Mouse (Mus musculus): ENCODE results near the gene Zxdb. TPM values are rescaled to one million over a fixed set of nuclear protein-coding genes. Genes with fewer than 3 reads are reported as not detected.
"Not testable (repeated sequence)": the region's sequence is repeated elsewhere in the genome, so short reads cannot be mapped to it uniquely, and the experiment has no call there.

Zxdb gene
- polyA plus RNA-seq (2015; fragmentation: Nextera tagmentation; extraction: Ambion mirVana) = 1.3 and 1.5 TPM in 2 replicates

- not testable (repeated sequence) for H3K9ac ChIP-seq (replicated peaks; ENCODE audit: low read length); H3K4me1 ChIP-seq (ENCODE audit: insufficient read depth, low read length); H3K9me3 ChIP-seq (ENCODE audit: low read length); H3K4me2 ChIP-seq (replicated peaks; ENCODE audit: low read depth, low read length); H3K27me3 ChIP-seq (ENCODE audit: insufficient read depth, low read length); H3K27ac ChIP-seq (ENCODE audit: low read length); H3K36me3 ChIP-seq (ENCODE audit: insufficient read depth, low read length)
- peak; percentile 74 for ATAC-seq (ENCODE audit: low FRiP score, low TSS enrichment)
- peak within 1 kb of the TSS; percentile 29 for H3K4me3 ChIP-seq (ENCODE audit: low read length)
- no CpG with 5 or more reads among the region's 60 CpGs for WGBS
Measured at GRCm38 (mm10) chrX:94724192-94724971, at the start of gene Zxdb. TSS of gene Zxdb (plus strand) at chrX:94724569.

- ATAC-seq (ENCODE audit: low FRiP score, low TSS enrichment) = no peak
- Histone ChIP-seq H3K4me2 (replicated peaks; ENCODE audit: low read depth, low read length) (no peak overlapping the region), H3K4me3 (ENCODE audit: low read length) (no peak overlapping the region), H3K36me3 (ENCODE audit: insufficient read depth, low read length) (no peaks in the 10 kb centered on the region), H3K9ac (replicated peaks; ENCODE audit: low read length) (no peak overlapping the region), H3K27me3 (ENCODE audit: insufficient read depth, low read length) (no peaks in the 10 kb centered on the region; the same call in 1 of the 2 replicates), H3K27ac (ENCODE audit: low read length) (no peak overlapping the region), H3K4me1 (ENCODE audit: insufficient read depth, low read length) (no peaks in the 10 kb centered on the region), H3K9me3 (ENCODE audit: low read length) (no peaks in the 10 kb centered on the region)
- WGBS = 49% methylated on average over 4 of the region's 4 CpGs
Measured at GRCm38 (mm10) chrX:94674977-94675376, 49.4 kb upstream of the Zxdb start.

- H3K9ac ChIP-seq (replicated peaks; ENCODE audit: low read length); ATAC-seq (ENCODE audit: low FRiP score, low TSS enrichment); H3K27me3 ChIP-seq (ENCODE audit: insufficient read depth, low read length); H3K4me1 ChIP-seq (ENCODE audit: insufficient read depth, low read length); H3K4me3 ChIP-seq (ENCODE audit: low read length); H3K9me3 ChIP-seq (ENCODE audit: low read length); H3K4me2 ChIP-seq (replicated peaks; ENCODE audit: low read depth, low read length); H3K36me3 ChIP-seq (ENCODE audit: insufficient read depth, low read length); H3K27ac ChIP-seq (ENCODE audit: low read length): not testable (repeated sequence)
- WGBS = no CpG with 5 or more reads among the region's 2 CpGs
Measured at GRCm38 (mm10) chrX:94681581-94681980, 42.8 kb upstream of the Zxdb start.

- not testable (repeated sequence) for H3K9ac ChIP-seq (replicated peaks; ENCODE audit: low read length); H3K27me3 ChIP-seq (ENCODE audit: insufficient read depth, low read length); H3K27ac ChIP-seq (ENCODE audit: low read length); H3K4me1 ChIP-seq (ENCODE audit: insufficient read depth, low read length); H3K36me3 ChIP-seq (ENCODE audit: insufficient read depth, low read length); H3K9me3 ChIP-seq (ENCODE audit: low read length); H3K4me3 ChIP-seq (ENCODE audit: low read length); H3K4me2 ChIP-seq (replicated peaks; ENCODE audit: low read depth, low read length)
- ATAC-seq (ENCODE audit: low FRiP score, low TSS enrichment) = peak; percentile 39; the same call in 1 of the 2 replicates
- WGBS = 90% methylated on average over 5 of the region's 5 CpGs
Measured at GRCm38 (mm10) chrX:94689593-94689992, 34.8 kb upstream of the Zxdb start.

- H3K27ac ChIP-seq (ENCODE audit: low read length); H3K4me1 ChIP-seq (ENCODE audit: insufficient read depth, low read length); H3K27me3 ChIP-seq (ENCODE audit: insufficient read depth, low read length); H3K9me3 ChIP-seq (ENCODE audit: low read length); H3K36me3 ChIP-seq (ENCODE audit: insufficient read depth, low read length); ATAC-seq (ENCODE audit: low FRiP score, low TSS enrichment); H3K4me3 ChIP-seq (ENCODE audit: low read length); H3K4me2 ChIP-seq (replicated peaks; ENCODE audit: low read depth, low read length); H3K9ac ChIP-seq (replicated peaks; ENCODE audit: low read length): not testable (repeated sequence)
- WGBS = 84% methylated on average over 6 of the region's 7 CpGs
Measured at GRCm38 (mm10) chrX:94706676-94707075, 17.7 kb upstream of the Zxdb start.

- no CpG with 5 or more reads among the region's 3 CpGs for WGBS
- ATAC-seq (ENCODE audit: low FRiP score, low TSS enrichment); H3K4me2 ChIP-seq (replicated peaks; ENCODE audit: low read depth, low read length); H3K4me3 ChIP-seq (ENCODE audit: low read length); H3K36me3 ChIP-seq (ENCODE audit: insufficient read depth, low read length); H3K27me3 ChIP-seq (ENCODE audit: insufficient read depth, low read length); H3K27ac ChIP-seq (ENCODE audit: low read length); H3K4me1 ChIP-seq (ENCODE audit: insufficient read depth, low read length); H3K9ac ChIP-seq (replicated peaks; ENCODE audit: low read length); H3K9me3 ChIP-seq (ENCODE audit: low read length): not testable (repeated sequence)
Measured at GRCm38 (mm10) chrX:94709752-94710151, 14.6 kb upstream of the Zxdb start.

- not testable (repeated sequence) for H3K36me3 ChIP-seq (ENCODE audit: insufficient read depth, low read length); H3K9me3 ChIP-seq (ENCODE audit: low read length); H3K27me3 ChIP-seq (ENCODE audit: insufficient read depth, low read length); H3K9ac ChIP-seq (replicated peaks; ENCODE audit: low read length); H3K4me2 ChIP-seq (replicated peaks; ENCODE audit: low read depth, low read length); H3K4me1 ChIP-seq (ENCODE audit: insufficient read depth, low read length); H3K27ac ChIP-seq (ENCODE audit: low read length)
- peak; percentile 73 for ATAC-seq (ENCODE audit: low FRiP score, low TSS enrichment)
- peak overlapping the region; percentile 29 for H3K4me3 ChIP-seq (ENCODE audit: low read length)
- WGBS = 17% methylated on average over 15 of the region's 102 CpGs
Measured at GRCm38 (mm10) chrX:94724972-94725569, 702 bp downstream of the Zxdb start.

DNA sequence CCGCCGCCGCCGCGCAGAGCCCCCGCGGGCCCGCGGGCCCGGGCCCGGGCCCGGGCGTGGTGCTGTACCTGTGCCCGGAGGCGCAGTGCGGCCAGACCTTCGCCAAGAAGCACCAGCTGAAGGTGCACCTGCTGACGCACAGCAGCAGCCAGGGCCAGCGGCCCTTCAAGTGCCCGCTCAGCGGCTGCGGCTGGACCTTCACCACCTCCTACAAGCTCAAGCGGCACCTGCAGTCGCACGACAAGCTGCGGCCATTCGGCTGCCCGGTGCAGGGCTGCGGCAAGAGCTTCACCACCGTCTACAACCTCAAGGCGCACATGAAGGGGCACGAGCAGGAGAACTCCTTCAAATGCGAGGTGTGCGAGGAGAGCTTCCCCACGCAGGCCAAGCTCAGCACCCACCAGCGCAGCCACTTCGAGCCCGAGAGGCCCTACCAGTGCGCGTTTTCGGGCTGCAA is 1.3 kb downstream of the Zxdb start:
- H3K36me3 ChIP-seq (ENCODE audit: insufficient read depth, low read length); H3K4me2 ChIP-seq (replicated peaks; ENCODE audit: low read depth, low read length); H3K9ac ChIP-seq (replicated peaks; ENCODE audit: low read length); H3K4me1 ChIP-seq (ENCODE audit: insufficient read depth, low read length); H3K9me3 ChIP-seq (ENCODE audit: low read length); H3K4me3 ChIP-seq (ENCODE audit: low read length); H3K27ac ChIP-seq (ENCODE audit: low read length); H3K27me3 ChIP-seq (ENCODE audit: insufficient read depth, low read length): not testable (repeated sequence)
- WGBS = no CpG with 5 or more reads among the region's 41 CpGs
- peak; percentile 50 for ATAC-seq (ENCODE audit: low FRiP score, low TSS enrichment)

GRCm38 (mm10) chrX:94731596-94731995 is 7.2 kb downstream of the Zxdb start:
- Histone ChIP-seq H3K9me3 (ENCODE audit: low read length) (no peaks in the 10 kb centered on the region), H3K9ac (replicated peaks; ENCODE audit: low read length) (no peak overlapping the region), H3K4me2 (replicated peaks; ENCODE audit: low read depth, low read length) (no peak overlapping the region), H3K4me1 (ENCODE audit: insufficient read depth, low read length) (no peaks in the 10 kb centered on the region), H3K27me3 (ENCODE audit: insufficient read depth, low read length) (no peaks in the 10 kb centered on the region), H3K27ac (ENCODE audit: low read length) (no peak overlapping the region), H3K36me3 (ENCODE audit: insufficient read depth, low read length) (no peaks in the 10 kb centered on the region), H3K4me3 (ENCODE audit: low read length) (no peak overlapping the region)
- no peak for ATAC-seq (ENCODE audit: low FRiP score, low TSS enrichment)

- peaks cover 3% of the 10 kb centered on the region; the same call in 1 of the 2 replicates for H3K27me3 ChIP-seq (ENCODE audit: insufficient read depth, low read length)
- 84% methylated on average over 5 of the region's 5 CpGs for WGBS
- no peak overlapping the region for H3K9ac ChIP-seq (replicated peaks; ENCODE audit: low read length)
- H3K27ac ChIP-seq (ENCODE audit: low read length) = no peak overlapping the region
- no peaks in the 10 kb centered on the region for H3K9me3 ChIP-seq (ENCODE audit: low read length)
- H3K36me3 ChIP-seq (ENCODE audit: insufficient read depth, low read length) = no peaks in the 10 kb centered on the region
- no peak overlapping the region for H3K4me3 ChIP-seq (ENCODE audit: low read length)
- no peaks in the 10 kb centered on the region for H3K4me1 ChIP-seq (ENCODE audit: insufficient read depth, low read length)
- H3K4me2 ChIP-seq (replicated peaks; ENCODE audit: low read depth, low read length) = no peak overlapping the region
- ATAC-seq (ENCODE audit: low FRiP score, low TSS enrichment) = no peak
Measured at GRCm38 (mm10) chrX:94753733-94754132, 29.4 kb downstream of the Zxdb start.

All from kidney, embryonic 16.5 days (tissue).